Mouse (Mus musculus): ENCODE measurements around the gene Dhx34. TPM values are rescaled to one million over a fixed set of nuclear protein-coding genes. Genes with fewer than 3 reads are reported as not detected.
A peak's percentile ranks its signal among the peaks of the same experiment; 100 is the strongest.

Dhx34 gene
- polyA plus RNA-seq, 1 experiment from 2014 or later: 6.4 TPM

- Histone ChIP-seq H3K4me3 (replicated peaks) (no peak overlapping the region), H3K36me3 (peaks cover 58% of the 10 kb centered on the region), H3K9ac (no peak overlapping the region)
Observed at GRCm38 (mm10) chr7:16210862-16211365, 10.9 kb downstream of the Dhx34 start.

GRCm38 (mm10) chr7:16208781-16209665 is 12.8 kb downstream of the Dhx34 start:
- Histone ChIP-seq H3K4me3 (replicated peaks) (no peak overlapping the region), H3K4me2 (no peak overlapping the region), H3K9me3 (replicated peaks) (no peaks in the 10 kb centered on the region), H3K9ac (no peak overlapping the region), H3K27ac (no peak overlapping the region), H3K36me3 (peaks cover 58% of the 10 kb centered on the region), H3K4me1 (replicated peaks) (no peaks in the 10 kb centered on the region; the same call in 1 of the 2 replicates), H3K27me3 (no peaks in the 10 kb centered on the region)
- WGBS (ENCODE audit: insufficient replicate concordance): 80% methylated on average over 21 of the region's 21 CpGs
- ATAC-seq (ENCODE audit: low read depth): no peak
- no peak for DNase-seq

More at GRCm38 (mm10) chr7:16210862-16211365, 10.9 kb downstream of the Dhx34 start:
- no peak overlapping the region for H3K27ac ChIP-seq
- H3K27me3 ChIP-seq: no peaks in the 10 kb centered on the region
- DNase-seq: no peak
- no peak for ATAC-seq (ENCODE audit: low read depth)
- H3K9me3 ChIP-seq (replicated peaks): no peaks in the 10 kb centered on the region
- H3K4me2 ChIP-seq: no peak overlapping the region
- WGBS (ENCODE audit: insufficient replicate concordance): 61% methylated on average over 12 of the region's 12 CpGs
- no peaks in the 10 kb centered on the region; the same call in 1 of the 2 replicates for H3K4me1 ChIP-seq (replicated peaks)

- Histone ChIP-seq H3K4me3 (replicated peaks) (no peak overlapping the region), H3K4me1 (replicated peaks) (no peaks in the 10 kb centered on the region; the same call in 1 of the 2 replicates), H3K9ac (no peak overlapping the region), H3K4me2 (no peak overlapping the region), H3K27ac (no peak overlapping the region; the same call in 1 of the 2 replicates), H3K36me3 (peaks cover 62% of the 10 kb centered on the region), H3K9me3 (replicated peaks) (no peaks in the 10 kb centered on the region), H3K27me3 (no peaks in the 10 kb centered on the region)
- 75% methylated on average over 10 of the region's 10 CpGs for WGBS (ENCODE audit: insufficient replicate concordance)
- DNase-seq: no peak
- peak; percentile 34; the same call in 1 of the 2 replicates for ATAC-seq (ENCODE audit: low read depth)
Observed at GRCm38 (mm10) chr7:16207496-16207895, 14.3 kb downstream of the Dhx34 start.

DNA sequence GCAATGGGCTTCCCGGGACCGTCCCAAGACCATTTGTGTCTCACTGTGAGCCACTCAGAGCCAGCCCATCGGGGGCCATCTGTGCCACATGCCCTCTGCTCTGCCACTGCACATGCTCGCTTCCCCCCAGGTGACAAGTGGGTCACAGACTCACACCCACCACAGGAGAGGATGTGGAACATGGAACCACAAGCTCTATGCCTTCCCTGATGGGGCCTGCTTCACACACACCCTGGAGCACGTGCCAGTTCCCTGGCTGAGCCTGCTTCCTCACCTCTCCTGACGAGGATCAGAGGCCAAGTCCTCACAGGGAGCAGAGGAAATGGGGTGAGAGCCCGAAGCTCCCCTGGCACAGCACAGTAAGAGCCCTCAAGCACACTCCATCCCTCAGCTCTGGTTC is 14.8 kb downstream of the Dhx34 start:
- DNase-seq (no peak), ATAC-seq (ENCODE audit: low read depth) (no peak)
- Histone ChIP-seq H3K9me3 (replicated peaks) (no peaks in the 10 kb centered on the region), H3K27me3 (no peaks in the 10 kb centered on the region), H3K4me3 (replicated peaks) (no peak overlapping the region), H3K9ac (no peak overlapping the region), H3K4me1 (replicated peaks) (no peaks in the 10 kb centered on the region; the same call in 1 of the 2 replicates), H3K36me3 (peaks cover 66% of the 10 kb centered on the region), H3K27ac (no peak overlapping the region; the same call in none of the 2 replicates), H3K4me2 (no peak overlapping the region)
- WGBS (ENCODE audit: insufficient replicate concordance): 74% methylated on average over 7 of the region's 7 CpGs

GRCm38 (mm10) chr7:16204791-16205190 is 17.0 kb downstream of the Dhx34 start:
- H3K27me3 ChIP-seq: no peaks in the 10 kb centered on the region
- H3K9ac ChIP-seq: no peak overlapping the region
- no peaks in the 10 kb centered on the region for H3K9me3 ChIP-seq (replicated peaks)
- H3K4me1 ChIP-seq (replicated peaks): no peaks in the 10 kb centered on the region
- no peak overlapping the region for H3K4me3 ChIP-seq (replicated peaks)
- H3K4me2 ChIP-seq: no peak overlapping the region
- peaks cover 68% of the 10 kb centered on the region for H3K36me3 ChIP-seq
- 61% methylated on average over 9 of the region's 9 CpGs for WGBS (ENCODE audit: insufficient replicate concordance)
- no peak for DNase-seq
- no peak for ATAC-seq (ENCODE audit: low read depth)
- H3K27ac ChIP-seq: no peak overlapping the region

GRCm38 (mm10) chr7:16203505-16203903 is 18.3 kb downstream of the Dhx34 start:
- Histone ChIP-seq H3K36me3 (peaks cover 67% of the 10 kb centered on the region), H3K4me2 (no peak overlapping the region), H3K9me3 (replicated peaks) (no peaks in the 10 kb centered on the region), H3K4me1 (replicated peaks) (no peaks in the 10 kb centered on the region), H3K27me3 (no peaks in the 10 kb centered on the region), H3K4me3 (replicated peaks) (no peak overlapping the region), H3K27ac (no peak overlapping the region), H3K9ac (no peak overlapping the region)
- WGBS (ENCODE audit: insufficient replicate concordance): 85% methylated on average over 13 of the region's 13 CpGs
- ATAC-seq (ENCODE audit: low read depth) (no peak), DNase-seq (no peak)

DNA sequence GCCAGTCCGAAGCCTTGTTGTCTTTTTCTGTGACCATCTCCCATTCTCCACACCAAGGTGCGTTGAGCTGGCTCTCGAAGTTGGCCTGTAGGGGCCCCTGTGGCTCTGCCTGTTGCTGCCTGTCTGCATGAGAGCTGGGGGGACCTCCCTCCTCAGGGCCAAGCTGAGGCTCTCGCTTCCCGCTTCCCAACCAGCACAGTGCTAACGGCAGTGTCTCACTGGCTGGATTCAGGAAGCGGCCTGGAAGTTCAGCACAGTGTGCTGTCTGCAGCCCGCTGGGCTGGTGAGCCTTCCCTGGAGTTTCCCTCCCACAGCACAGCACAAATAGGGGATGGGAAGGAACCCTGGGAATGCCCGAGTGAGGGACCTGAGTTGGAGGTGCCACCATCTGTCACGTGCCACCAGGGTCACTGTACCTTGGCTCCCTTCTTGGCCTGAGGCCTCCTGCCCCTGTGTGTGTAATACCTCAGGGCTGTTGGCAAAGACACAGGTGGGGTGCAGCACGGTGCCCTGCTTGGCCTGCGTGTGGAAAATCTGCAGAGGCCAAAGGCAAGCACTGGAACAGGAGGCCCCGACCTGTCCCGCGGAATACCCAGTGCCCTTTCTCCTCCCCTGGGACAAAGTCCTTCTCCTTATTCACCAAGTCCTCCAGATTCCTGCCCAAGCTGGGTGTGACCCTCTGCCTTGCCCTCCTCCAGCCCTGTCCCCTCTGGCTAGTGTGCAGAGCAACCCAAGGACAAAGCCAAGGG is 18.9 kb downstream of the Dhx34 start:
- no peak overlapping the region for H3K4me2 ChIP-seq
- 77% methylated on average over 15 of the region's 15 CpGs for WGBS (ENCODE audit: insufficient replicate concordance)
- H3K9ac ChIP-seq: no peak overlapping the region
- H3K27ac ChIP-seq: no peak overlapping the region
- H3K36me3 ChIP-seq: peaks cover 72% of the 10 kb centered on the region
- no peak for ATAC-seq (ENCODE audit: low read depth)
- H3K9me3 ChIP-seq (replicated peaks): no peaks in the 10 kb centered on the region
- no peak overlapping the region for H3K4me3 ChIP-seq (replicated peaks)
- H3K27me3 ChIP-seq: no peaks in the 10 kb centered on the region
- H3K4me1 ChIP-seq (replicated peaks): no peaks in the 10 kb centered on the region
- no peak for DNase-seq

GRCm38 (mm10) chr7:16201136-16201535 is 20.7 kb downstream of the Dhx34 start:
- H3K9ac ChIP-seq: no peak overlapping the region
- ATAC-seq (ENCODE audit: low read depth) (no peak), DNase-seq (no peak)
- 34% methylated on average over 6 of the region's 6 CpGs for WGBS (ENCODE audit: insufficient replicate concordance)
- no peak overlapping the region for H3K27ac ChIP-seq
- H3K4me3 ChIP-seq (replicated peaks): no peak overlapping the region
- peaks cover 79% of the 10 kb centered on the region for H3K36me3 ChIP-seq
- no peaks in the 10 kb centered on the region for H3K9me3 ChIP-seq (replicated peaks)
- H3K27me3 ChIP-seq: no peaks in the 10 kb centered on the region
- H3K4me1 ChIP-seq (replicated peaks): no peaks in the 10 kb centered on the region
- H3K4me2 ChIP-seq: no peak overlapping the region

GRCm38 (mm10) chr7:16198540-16198939 is 23.3 kb downstream of the Dhx34 start:
- Histone ChIP-seq H3K4me2 (no peak overlapping the region), H3K4me3 (replicated peaks) (no peak overlapping the region), H3K27me3 (no peaks in the 10 kb centered on the region), H3K9me3 (replicated peaks) (no peaks in the 10 kb centered on the region), H3K9ac (no peak overlapping the region), H3K4me1 (replicated peaks) (0 out of 2 replicates have a peak, but pooled peaks cover 3% of the 10 kb centered on the region), H3K36me3 (peaks cover 53% of the 10 kb centered on the region), H3K27ac (no peak overlapping the region)
- ATAC-seq (ENCODE audit: low read depth) (no peak), DNase-seq (no peak)
- 78% methylated on average over 11 of the region's 11 CpGs for WGBS (ENCODE audit: insufficient replicate concordance)

- Histone ChIP-seq H3K27ac (no peak overlapping the region), H3K4me2 (no peak overlapping the region), H3K27me3 (no peaks in the 10 kb centered on the region), H3K4me1 (replicated peaks) (0 out of 2 replicates have a peak, but pooled peaks cover 5% of the 10 kb centered on the region), H3K9ac (no peak overlapping the region), H3K36me3 (peaks cover 40% of the 10 kb centered on the region), H3K4me3 (replicated peaks) (no peak overlapping the region), H3K9me3 (replicated peaks) (no peaks in the 10 kb centered on the region)
- 55% methylated on average over 5 of the region's 5 CpGs for WGBS (ENCODE audit: insufficient replicate concordance)
- ATAC-seq (ENCODE audit: low read depth): no peak
- DNase-seq: no peak
Observed at GRCm38 (mm10) chr7:16197166-16197565, 24.7 kb downstream of the Dhx34 start.

DNA sequence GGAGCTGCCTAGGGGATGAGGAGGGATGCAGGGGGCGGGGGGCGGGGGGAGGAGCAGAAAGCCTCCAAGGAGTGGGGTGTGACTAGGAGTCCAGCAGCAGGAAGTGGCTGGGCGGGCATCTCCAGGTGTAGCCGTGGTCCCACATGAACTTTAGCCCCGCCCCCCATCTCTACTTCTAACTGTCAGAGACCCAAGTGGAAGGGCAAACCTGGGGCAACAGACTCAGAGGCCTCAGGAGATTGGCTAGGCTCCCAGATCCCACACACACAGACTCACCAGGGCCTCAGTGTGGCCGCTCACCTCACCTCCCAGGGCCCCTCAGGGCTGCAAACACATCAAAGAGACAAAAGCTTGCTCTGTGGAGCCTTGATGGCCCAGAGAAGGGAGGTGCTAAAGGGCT is 25.2 kb downstream of the Dhx34 start:
- 79% methylated on average over 6 of the region's 6 CpGs for WGBS (ENCODE audit: insufficient replicate concordance)

More for the DNA sequence above, 25.2 kb downstream of the Dhx34 start:
- no peak for ATAC-seq (ENCODE audit: low read depth)
- DNase-seq: no peak
- H3K4me1 ChIP-seq (replicated peaks): 0 out of 2 replicates have a peak, but pooled peaks cover 5% of the 10 kb centered on the region
- H3K9ac ChIP-seq: no peak overlapping the region
- no peak overlapping the region for H3K4me2 ChIP-seq
- H3K9me3 ChIP-seq (replicated peaks): no peaks in the 10 kb centered on the region
- peaks cover 35% of the 10 kb centered on the region for H3K36me3 ChIP-seq
- no peaks in the 10 kb centered on the region for H3K27me3 ChIP-seq
- no peak overlapping the region for H3K27ac ChIP-seq
- no peak overlapping the region for H3K4me3 ChIP-seq (replicated peaks)

Measured in liver, embryonic 13.5 days (tissue).